8 mouse cellular contexts compared by ENCODE assay signal in the genomic region with DNA sequence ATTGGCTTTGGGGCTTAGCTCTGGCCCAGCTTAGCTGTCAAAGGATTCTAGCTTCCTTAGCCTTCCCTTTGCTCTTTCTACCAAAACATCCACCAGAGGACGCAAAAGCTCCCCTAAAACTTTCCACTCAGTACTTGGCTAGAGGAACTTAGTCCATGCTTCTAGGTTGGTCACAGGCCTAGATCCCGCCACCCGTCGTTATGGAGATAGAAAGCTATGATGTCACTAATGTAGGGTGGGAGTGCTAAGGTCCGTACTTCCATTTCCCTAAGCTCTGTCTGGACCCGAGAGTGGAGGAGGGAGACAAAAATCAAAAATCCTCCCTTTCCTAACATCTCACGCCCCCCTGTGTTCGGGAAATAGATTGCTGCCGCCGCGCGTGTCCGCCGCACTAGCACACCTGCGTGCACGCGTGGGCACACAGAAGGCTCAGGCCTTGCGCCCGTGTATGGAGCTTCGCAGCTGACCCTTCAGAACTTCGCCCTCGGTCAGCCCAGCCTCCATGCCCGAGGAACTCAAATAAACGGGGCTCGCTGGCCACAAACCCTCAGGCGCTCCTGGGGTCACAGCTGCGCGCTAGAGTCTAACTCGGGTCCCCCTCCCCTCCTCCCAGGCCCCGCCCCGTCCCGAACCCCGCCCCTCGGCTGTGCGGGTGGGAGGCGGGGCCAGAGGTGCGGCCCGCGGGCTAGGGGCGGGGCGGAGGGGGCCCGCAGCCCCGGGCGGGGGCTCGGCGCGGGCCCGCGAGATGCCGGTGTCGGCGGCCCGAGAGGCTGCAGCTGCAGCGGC. TPM values are rescaled to one million over a fixed set of nuclear protein-coding genes. Genes with fewer than 3 reads are reported as not detected.
DNase-seq lines count a peak whose midpoint lies in the region; ATAC-seq and TF ChIP-seq lines count a peak whose summit lies in the region.

No protein-coding gene starts in this region.

- peak overlapping the region; percentile 88 for H3K27ac ChIP-seq in forebrain, embryonic 12.5 days
- H3K27ac ChIP-seq in heart, embryonic 16.5 days (ENCODE audit: low read length) = 0 out of 2 replicates have a peak overlapping the region, but pooled peaks have one; percentile 28
- H3K27ac ChIP-seq in liver, embryonic 12.5 days = no peak overlapping the region
- H3K27ac ChIP-seq in stomach, embryonic 14.5 days (ENCODE audit: low read length) = peak overlapping the region; percentile 33; the same call in 1 of the 2 replicates

- H3K9ac ChIP-seq in forebrain, embryonic 12.5 days = peak overlapping the region; percentile 79
- H3K9ac ChIP-seq in heart, embryonic 16.5 days (ENCODE audit: low read length) = peak overlapping the region; percentile 81
- H3K9ac ChIP-seq in liver, embryonic 12.5 days = peak overlapping the region; percentile 73
- peak overlapping the region; percentile 61; the same call in 1 of the 2 replicates for H3K9ac ChIP-seq in stomach, embryonic 14.5 days (replicated peaks; ENCODE audit: low read depth, low read length)

- ATAC-seq in forebrain, embryonic 12.5 days (ENCODE audit: low FRiP score) = peak; percentile 68
- peak; percentile 81 for ATAC-seq in heart, embryonic 16.5 days (replicated peaks; ENCODE audit: extremely low read depth, insufficient read depth, low FRiP score)
- ATAC-seq in liver, embryonic 12.5 days = peak; percentile 67
- ATAC-seq in stomach, embryonic 14.5 days (ENCODE audit: insufficient number of reproducible peaks, insufficient read depth, low FRiP score, low read depth) = peak; percentile 82

- H3K4me3 ChIP-seq in forebrain, embryonic 12.5 days (replicated peaks) = peak overlapping the region; percentile 86
- peak overlapping the region; percentile 82 for H3K4me3 ChIP-seq in heart, embryonic 16.5 days (ENCODE audit: low read length)
- H3K4me3 ChIP-seq in liver, embryonic 12.5 days = peak overlapping the region; percentile 74
- peak overlapping the region; percentile 97 for H3K4me3 ChIP-seq in myocyte
- H3K4me3 ChIP-seq in stomach, embryonic 14.5 days (ENCODE audit: low read depth, low read length) = peak overlapping the region; percentile 71

- under 1% methylated on average over 52 of the region's 54 CpGs for WGBS in forebrain, embryonic 12.5 days
- 1% methylated on average over 49 of the region's 54 CpGs for WGBS in heart, embryonic 16.5 days
- WGBS in liver, embryonic 12.5 days (ENCODE audit: insufficient replicate concordance) = under 1% methylated on average over 44 of the region's 54 CpGs
- under 1% methylated on average over 50 of the region's 54 CpGs for WGBS in stomach, embryonic 14.5 days

- H3K27me3 ChIP-seq in forebrain, embryonic 12.5 days = peaks cover 9% of the 10 kb centered on the region; the same call in 1 of the 2 replicates
- H3K27me3 ChIP-seq in heart, embryonic 16.5 days (ENCODE audit: control insufficient read depth, insufficient read depth, low read length) = no peaks in the 10 kb centered on the region
- H3K27me3 ChIP-seq in liver, embryonic 12.5 days (replicated peaks) = peaks cover 81% of the 10 kb centered on the region
- H3K27me3 ChIP-seq in myocyte (ENCODE audit: control insufficient read depth, insufficient read depth, insufficient read length) = no peaks in the 10 kb centered on the region
- no peaks in the 10 kb centered on the region for H3K27me3 ChIP-seq in stomach, embryonic 14.5 days (ENCODE audit: control insufficient read depth, insufficient read depth, low read length)

- H3K9me3 ChIP-seq in forebrain, embryonic 12.5 days = no peaks in the 10 kb centered on the region
- H3K9me3 ChIP-seq in heart, embryonic 16.5 days (replicated peaks; ENCODE audit: control insufficient read depth, low read length) = no peaks in the 10 kb centered on the region
- H3K9me3 ChIP-seq in liver, embryonic 12.5 days (replicated peaks) = no peaks in the 10 kb centered on the region
- H3K9me3 ChIP-seq in stomach, embryonic 14.5 days (ENCODE audit: control insufficient read depth, low read depth, low read length) = no peaks in the 10 kb centered on the region

- H3K4me2 ChIP-seq in forebrain, embryonic 12.5 days = peak overlapping the region; percentile 81
- H3K4me2 ChIP-seq in heart, embryonic 16.5 days (ENCODE audit: low read depth, low read length) = peak overlapping the region; percentile 93
- H3K4me2 ChIP-seq in liver, embryonic 12.5 days = peak overlapping the region; percentile 100
- H3K4me2 ChIP-seq in myocyte (ENCODE audit: low read depth) = peak overlapping the region; percentile 95
- peak overlapping the region; percentile 96 for H3K4me2 ChIP-seq in stomach, embryonic 14.5 days (replicated peaks; ENCODE audit: low read depth, low read length)

- peak overlapping the region; percentile 40 for H3ac ChIP-seq in myocyte (ENCODE audit: control insufficient read depth, insufficient read length)

- H3K36me3 ChIP-seq in forebrain, embryonic 12.5 days (replicated peaks) = no peaks in the 10 kb centered on the region
- peaks cover under 1% of the 10 kb centered on the region; the same call in 1 of the 2 replicates for H3K36me3 ChIP-seq in heart, embryonic 16.5 days (ENCODE audit: control insufficient read depth, insufficient read depth)
- H3K36me3 ChIP-seq in liver, embryonic 12.5 days = no peaks in the 10 kb centered on the region
- H3K36me3 ChIP-seq in myocyte (ENCODE audit: control insufficient read depth, insufficient read depth) = no peaks in the 10 kb centered on the region
- no peaks in the 10 kb centered on the region for H3K36me3 ChIP-seq in stomach, embryonic 14.5 days (ENCODE audit: control insufficient read depth, insufficient read depth, low read length)

- peaks cover 75% of the 10 kb centered on the region for H3K4me1 ChIP-seq in forebrain, embryonic 12.5 days
- peaks cover 30% of the 10 kb centered on the region for H3K4me1 ChIP-seq in heart, embryonic 16.5 days (ENCODE audit: control insufficient read depth, insufficient read depth, low read length)
- H3K4me1 ChIP-seq in liver, embryonic 12.5 days = peaks cover 64% of the 10 kb centered on the region
- peaks cover 21% of the 10 kb centered on the region for H3K4me1 ChIP-seq in stomach, embryonic 14.5 days (ENCODE audit: control insufficient read depth, insufficient read depth, low read length)

- TF ChIP-seq POLR2A in myocyte (IDR thresholded peaks at IDR 0.05; ENCODE audit: insufficient read length, low read depth) = peak; percentile 35

- peaks cover 20% of the 10 kb centered on the region for H3K79me2 ChIP-seq in myocyte (ENCODE audit: control insufficient read depth, insufficient read depth)

- peak; percentile 29 to 49 for DNase-seq in CD8-positive naive resting alpha-beta T cell, adult 2 months (ENCODE audit: low read depth in 2 of 2, low spot score in 2 of 2)
- DNase-seq in brain, embryonic 18.5 days (ENCODE audit: low read depth, low spot score) = peak; percentile 61
- DNase-seq in kidney, postnatal 25 days = peak; percentile 74 to 83

TF ChIP-seq in myocyte, 11 proteins besides CTCF, POLR2A, EP300 and RAD21:
- TF ChIP-seq MYOD1 (IDR thresholded peaks at IDR 0.05; ENCODE audit: control insufficient read depth in 1 of 3, insufficient read length in 2 of 3, low read depth in 2 of 3) (peak in 1 of 3 experiments; percentile 35), SRF (IDR thresholded peaks at IDR 0.05; ENCODE audit: control insufficient read depth, insufficient read length, low read depth) (no peak), MYOG (IDR thresholded peaks at IDR 0.05; ENCODE audit: control insufficient read depth in 1 of 3, insufficient read depth in 1 of 3, insufficient read length in 2 of 3, low read depth in 2 of 3) (peak in 1 of 3 experiments; percentile 22), TCF3 (IDR thresholded peaks at IDR 0.05; ENCODE audit: insufficient read length, low read depth) (no peak)

RNA-seq across cellular contexts. Expression of gene Vat1, which starts 1.6 kb away (rescaled TPM):
- 62.9 and 65.4 TPM in 2 replicates for polyA plus RNA-seq in forebrain, embryonic 12.5 days (2016; fragmentation: Nextera tagmentation; extraction: Ambion mirVana)
- 33.0 and 37.9 TPM in 2 replicates for polyA plus RNA-seq in heart, embryonic 16.5 days (2015; fragmentation: Nextera tagmentation; extraction: Ambion mirVana)
- polyA plus RNA-seq in liver, embryonic 12.5 days (2016; fragmentation: Nextera tagmentation; extraction: Ambion mirVana) = 11.8 and 12.2 TPM in 2 replicates
- 283 TPM for polyA plus RNA-seq in myocyte (2012; fragmentation: generic; extraction: Trizol)
- polyA plus RNA-seq in stomach, embryonic 14.5 days (2014; fragmentation: Nextera tagmentation; extraction: Ambion mirVana) = 47.6 and 52.7 TPM in 2 replicates

RNA-seq across cellular contexts. Expression of gene Rnd2, which starts 2.9 kb away (rescaled TPM):
- 101 and 105 TPM in 2 replicates for polyA plus RNA-seq in forebrain, embryonic 12.5 days (2016; fragmentation: Nextera tagmentation; extraction: Ambion mirVana)
- 7.9 and 8.2 TPM in 2 replicates for polyA plus RNA-seq in heart, embryonic 16.5 days (2015; fragmentation: Nextera tagmentation; extraction: Ambion mirVana)
- 3.6 and 3.9 TPM in 2 replicates for polyA plus RNA-seq in liver, embryonic 12.5 days (2016; fragmentation: Nextera tagmentation; extraction: Ambion mirVana)
- 20.9 TPM for polyA plus RNA-seq in myocyte (2012; fragmentation: generic; extraction: Trizol)
- polyA plus RNA-seq in stomach, embryonic 14.5 days (2014; fragmentation: Nextera tagmentation; extraction: Ambion mirVana) = 11.6 and 14.2 TPM in 2 replicates

RNA-seq across cellular contexts. Expression of gene Ifi35, which starts 19.5 kb away (rescaled TPM):
- polyA plus RNA-seq in forebrain, embryonic 12.5 days (2016; fragmentation: Nextera tagmentation; extraction: Ambion mirVana) = 2.2 TPM in 2 replicates
- polyA plus RNA-seq in heart, embryonic 16.5 days (2015; fragmentation: Nextera tagmentation; extraction: Ambion mirVana) = 25.1 and 31.9 TPM in 2 replicates
- 35.8 and 37.1 TPM in 2 replicates for polyA plus RNA-seq in liver, embryonic 12.5 days (2016; fragmentation: Nextera tagmentation; extraction: Ambion mirVana)
- 24.8 TPM for polyA plus RNA-seq in myocyte (2012; fragmentation: generic; extraction: Trizol)
- polyA plus RNA-seq in stomach, embryonic 14.5 days (2014; fragmentation: Nextera tagmentation; extraction: Ambion mirVana) = 22.4 and 23.0 TPM in 2 replicates

RNA-seq across cellular contexts. Expression of gene Rpl27, which starts 25.6 kb away (rescaled TPM):
- 354 and 378 TPM in 2 replicates for polyA plus RNA-seq in forebrain, embryonic 12.5 days (2016; fragmentation: Nextera tagmentation; extraction: Ambion mirVana)
- polyA plus RNA-seq in heart, embryonic 16.5 days (2015; fragmentation: Nextera tagmentation; extraction: Ambion mirVana) = 166 and 174 TPM in 2 replicates
- 378 and 390 TPM in 2 replicates for polyA plus RNA-seq in liver, embryonic 12.5 days (2016; fragmentation: Nextera tagmentation; extraction: Ambion mirVana)
- polyA plus RNA-seq in myocyte (2012; fragmentation: generic; extraction: Trizol) = 2,022 TPM
- polyA plus RNA-seq in stomach, embryonic 14.5 days (2014; fragmentation: Nextera tagmentation; extraction: Ambion mirVana) = 373 and 398 TPM in 2 replicates

RNA-seq across cellular contexts. Expression of gene Ptges3l, which starts 42.5 kb away (rescaled TPM):
- 2.1 and 2.5 TPM in 2 replicates for polyA plus RNA-seq in forebrain, embryonic 12.5 days (2016; fragmentation: Nextera tagmentation; extraction: Ambion mirVana)
- 78.9 and 83.6 TPM in 2 replicates for polyA plus RNA-seq in heart, embryonic 16.5 days (2015; fragmentation: Nextera tagmentation; extraction: Ambion mirVana)
- polyA plus RNA-seq in liver, embryonic 12.5 days (2016; fragmentation: Nextera tagmentation; extraction: Ambion mirVana) = 1.3 and 2.1 TPM in 2 replicates
- 58.8 TPM for polyA plus RNA-seq in myocyte (2012; fragmentation: generic; extraction: Trizol)
- 18.0 and 24.1 TPM in 2 replicates for polyA plus RNA-seq in stomach, embryonic 14.5 days (2014; fragmentation: Nextera tagmentation; extraction: Ambion mirVana)
